Mouse (Mus musculus) midbrain, postnatal 0 days (tissue): Measurements from ENCODE around the gene Ahnak2. TPM values are rescaled to one million over a fixed set of nuclear protein-coding genes. Genes with fewer than 3 reads are reported as not detected.

Experiments
- ATAC-seq: fragments of 200-750 bp; cut with Nextera tagmentation; 2 replicates; pipeline ENCODE4 v1.8.0; 2017; ENCODE audit warnings: moderate number of reproducible peaks, mild to moderate bottlenecking, moderate TSS enrichment, moderate library complexity; ENCODE audit not compliant: low FRiP score
- DNase-seq: peaks from one replicate; pipeline ENCODE4 v3.0.0-alpha.2; 2015; ENCODE audit warnings: low spot score
- H3K27ac ChIP-seq: fragments of 300-500 bp; sonication (generic); 2 replicates; pipeline ENCODE4 v1.5.1; 2014; ENCODE audit warnings: low read depth, mild to moderate bottlenecking, low read length, mixed read lengths
- H3K27me3 ChIP-seq: fragments of 300-500 bp; sonication (generic); 2 replicates; pipeline ENCODE4 v1.6.1; 2014; ENCODE audit warnings: low read length, control low read depth, mixed read lengths; ENCODE audit not compliant: insufficient read depth
- H3K36me3 ChIP-seq: fragments of 300-500 bp; sonication (generic); 2 replicates; pipeline ENCODE4 v1.6.1; 2014; ENCODE audit warnings: low read length, control low read depth, mixed read lengths; ENCODE audit not compliant: insufficient read depth
- H3K4me1 ChIP-seq: fragments of 300-500 bp; sonication (generic); 2 replicates; pipeline ENCODE4 v1.6.1; 2014; ENCODE audit warnings: mild to moderate bottlenecking, control low read depth, antibody characterized with exemption, low read length, mixed read lengths; ENCODE audit not compliant: insufficient read depth
- H3K4me2 ChIP-seq: fragments of 300-500 bp; sonication (generic); 2 replicates; pipeline ENCODE4 v1.6.1; 2014; ENCODE audit warnings: low read depth, mild to moderate bottlenecking, low read length, mixed read lengths; ENCODE audit not compliant: poor library complexity, severe bottlenecking
- H3K4me3 ChIP-seq: fragments of 300-500 bp; sonication (generic); 2 replicates; pipeline ENCODE4 v1.5.1; 2014; ENCODE audit warnings: low read depth, mild to moderate bottlenecking, low read length, moderate library complexity
- H3K9ac ChIP-seq: fragments of 300-500 bp; sonication (generic); replicated peaks from 2 replicates; pipeline ENCODE4 v1.6.1; 2014; ENCODE audit warnings: mild to moderate bottlenecking, low read length, moderate library complexity, mixed read lengths; ENCODE audit not compliant: poor library complexity, severe bottlenecking
- H3K9me3 ChIP-seq: fragments of 300-500 bp; sonication (generic); 2 replicates; pipeline ENCODE4 v1.6.1; 2016; ENCODE audit warnings: low read length, control low read depth
- CTCF ChIP-seq: IDR thresholded peaks from 2 replicates; pipeline ENCODE4 v1.5.1; 2016; ENCODE audit warnings: antibody characterized with exemption, mild to moderate bottlenecking
- WGBS: fragments of 180-500 bp; shearing (Covaris S2); extraction: QIAGEN DNeasy Blood & Tissue Kit; methylation state at CpG from one replicate; pipeline ENCODE4 v1.1.7; 2014; 5-methylcytosine and 5-hydroxymethylcytosine counted together
- polyA plus RNA-seq: library from polyadenylated mRNA; unstranded; fragments of >200 nt; fragmentation: Nextera tagmentation; extraction: Ambion mirVana; gene quantifications from 2 replicates; pipeline ENCODE4 v1.2.1, GENCODE M21; 2015
- total RNA-seq: library from RNA; depleted of rRNA; stranded (reverse); fragments of >200 nt; gene quantifications from 2 replicates; pipeline ENCODE4 v1.2.3, GENCODE M21; 2014

Gene Ahnak2
- total and polyA plus RNA-seq, 2 experiments from 2014 or later = 1.9 to 6.1 TPM

- H3K9me3 ChIP-seq = no peaks in the 10 kb centered on the region
- DNase-seq (peak; percentile 46), ATAC-seq (no peak)
- H3K4me2 ChIP-seq = no peak overlapping the region
- H3K36me3 ChIP-seq = no peaks in the 10 kb centered on the region
- no peak overlapping the region for H3K4me3 ChIP-seq
- WGBS = 89% methylated on average over 6 of the region's 6 CpGs
- H3K27ac ChIP-seq = no peak overlapping the region
- H3K9ac ChIP-seq = no peak overlapping the region
- H3K4me1 ChIP-seq = no peaks in the 10 kb centered on the region
- no peak for TF ChIP-seq CTCF
- H3K27me3 ChIP-seq = no peaks in the 10 kb centered on the region
These were observed 33.4 kb downstream of the Ahnak2 start for GRCm38 (mm10) chr12:112769031-112769430.

- no peak for ATAC-seq
- Histone ChIP-seq H3K27me3 (no peaks in the 10 kb centered on the region), H3K4me2 (no peak overlapping the region), H3K36me3 (no peaks in the 10 kb centered on the region), H3K9ac (no peak overlapping the region), H3K4me1 (no peaks in the 10 kb centered on the region), H3K9me3 (no peaks in the 10 kb centered on the region), H3K4me3 (no peak overlapping the region), H3K27ac (no peak overlapping the region)
- TF ChIP-seq CTCF = no peak
- DNase-seq = no peak
- 95% methylated on average over 8 of the region's 8 CpGs for WGBS
These were observed 34.3 kb downstream of the Ahnak2 start for GRCm38 (mm10) chr12:112768166-112768565.

- no peak overlapping the region for H3K27ac ChIP-seq
- no peak for ATAC-seq
- H3K4me3 ChIP-seq = no peak overlapping the region
- H3K9me3 ChIP-seq = no peaks in the 10 kb centered on the region
- no peaks in the 10 kb centered on the region for H3K36me3 ChIP-seq
- no peaks in the 10 kb centered on the region for H3K4me1 ChIP-seq
- H3K9ac ChIP-seq = no peak overlapping the region
- 90% methylated on average over 16 of the region's 16 CpGs for WGBS
- peak; percentile 28 for DNase-seq
- no peaks in the 10 kb centered on the region for H3K27me3 ChIP-seq
- TF ChIP-seq CTCF = no peak
- H3K4me2 ChIP-seq = no peak overlapping the region
These were observed 35.2 kb downstream of the Ahnak2 start for GRCm38 (mm10) chr12:112767036-112767890.

GRCm38 (mm10) chr12:112766586-112766985, 35.9 kb downstream of the Ahnak2 start:
- H3K4me3 ChIP-seq = no peak overlapping the region
- H3K9me3 ChIP-seq = no peaks in the 10 kb centered on the region
- H3K36me3 ChIP-seq = no peaks in the 10 kb centered on the region
- WGBS = 89% methylated on average over 7 of the region's 7 CpGs
- DNase-seq = no peak
- no peaks in the 10 kb centered on the region for H3K27me3 ChIP-seq
- H3K27ac ChIP-seq = no peak overlapping the region
- TF ChIP-seq CTCF = no peak
- H3K4me2 ChIP-seq = no peak overlapping the region
- H3K4me1 ChIP-seq = no peaks in the 10 kb centered on the region
- no peak overlapping the region for H3K9ac ChIP-seq
- ATAC-seq = no peak

GRCm38 (mm10) chr12:112764991-112765390, 37.5 kb downstream of the Ahnak2 start:
- Histone ChIP-seq H3K27ac (no peak overlapping the region), H3K9ac (no peak overlapping the region), H3K4me3 (no peak overlapping the region), H3K27me3 (no peaks in the 10 kb centered on the region), H3K4me2 (no peak overlapping the region), H3K36me3 (no peaks in the 10 kb centered on the region), H3K4me1 (no peaks in the 10 kb centered on the region), H3K9me3 (no peaks in the 10 kb centered on the region)
- ATAC-seq = no peak
- WGBS = 92% methylated on average over 7 of the region's 7 CpGs
- no peak for DNase-seq
- TF ChIP-seq CTCF = no peak

GRCm38 (mm10) chr12:112764141-112764540, 38.3 kb downstream of the Ahnak2 start:
- 77% methylated on average over 5 of the region's 5 CpGs for WGBS
- DNase-seq = no peak

More at GRCm38 (mm10) chr12:112764141-112764540, 38.3 kb downstream of the Ahnak2 start:
- Histone ChIP-seq H3K4me1 (no peaks in the 10 kb centered on the region), H3K4me2 (no peak overlapping the region), H3K9me3 (no peaks in the 10 kb centered on the region), H3K27ac (no peak overlapping the region), H3K36me3 (no peaks in the 10 kb centered on the region), H3K4me3 (no peak overlapping the region), H3K9ac (no peak overlapping the region), H3K27me3 (no peaks in the 10 kb centered on the region)
- no peak for ATAC-seq
- TF ChIP-seq CTCF = no peak
